Mouse (Mus musculus) liver, embryonic 15.5 days (tissue): Measurements from ENCODE around the gene Gsta3. TPM values are rescaled to one million over a fixed set of nuclear protein-coding genes. Genes with fewer than 3 reads are reported as not detected.
"Not testable (repeated sequence)": the region's sequence is repeated elsewhere in the genome, so short reads cannot be mapped to it uniquely, and the experiment has no call there.

Source experiments
- ATAC-seq: fragments of 200-750 bp; cut with Nextera tagmentation; 2 replicates; pipeline ENCODE4 v1.8.0; 2017; ENCODE audit warnings: moderate number of reproducible peaks, mild to moderate bottlenecking, moderate library complexity; ENCODE audit not compliant: insufficient read depth
- H3K27ac ChIP-seq: fragments of 300-500 bp; sonication (generic); replicated peaks from 2 replicates; pipeline ENCODE4 v1.5.1; 2015; ENCODE audit warnings: mild to moderate bottlenecking, inconsistent platforms
- H3K27me3 ChIP-seq: fragments of 300-500 bp; sonication (generic); 2 replicates; pipeline ENCODE4 v1.6.1; 2015; ENCODE audit warnings: mild to moderate bottlenecking, inconsistent platforms
- H3K36me3 ChIP-seq: fragments of 300-500 bp; sonication (generic); replicated peaks from 2 replicates; pipeline ENCODE4 v1.6.1; 2015; ENCODE audit warnings: moderate library complexity, mild to moderate bottlenecking, inconsistent platforms
- H3K4me1 ChIP-seq: fragments of 300-500 bp; sonication (generic); replicated peaks from 2 replicates; pipeline ENCODE4 v1.6.1; 2015; ENCODE audit warnings: inconsistent platforms
- H3K4me2 ChIP-seq: fragments of 300-500 bp; sonication (generic); 2 replicates; pipeline ENCODE4 v1.6.1; 2015; ENCODE audit warnings: moderate library complexity, mild to moderate bottlenecking, inconsistent platforms
- H3K4me3 ChIP-seq: fragments of 300-500 bp; sonication (generic); replicated peaks from 2 replicates; pipeline ENCODE4 v1.5.1; 2015; ENCODE audit warnings: mild to moderate bottlenecking, inconsistent platforms
- H3K9ac ChIP-seq: fragments of 300-500 bp; sonication (generic); 2 replicates; pipeline ENCODE4 v1.6.1; 2015; ENCODE audit warnings: moderate library complexity, mild to moderate bottlenecking, inconsistent platforms
- H3K9me3 ChIP-seq: fragments of 300-500 bp; sonication (generic); replicated peaks from 2 replicates; pipeline ENCODE4 v1.6.1; 2016; ENCODE audit warnings: inconsistent platforms
- WGBS: fragments of 180-500 bp; shearing (Covaris S2); methylation state at CpG from one replicate; pipeline ENCODE4 v1.1.7; 2015; ENCODE audit warnings: mixed read lengths; ENCODE audit not compliant: insufficient replicate concordance; 5-methylcytosine and 5-hydroxymethylcytosine counted together
- polyA plus RNA-seq: library from polyadenylated mRNA; unstranded; fragments of >200 nt; fragmentation: Nextera tagmentation; extraction: Ambion mirVana; gene quantifications from 2 replicates; pipeline ENCODE4 v1.2.1, GENCODE M21; 2015

Gsta3 gene
- polyA plus RNA-seq, 1 experiment from 2014 or later = 102 TPM

- ATAC-seq = no peak
- WGBS = 77% methylated on average over 6 of the region's 6 CpGs
- H3K27ac ChIP-seq = no peak overlapping the region
Measured at GRCm38 (mm10) chr1:21273091-21273490, 32.7 kb downstream of the Gsta3 start.

GRCm38 (mm10) chr1:21274437-21275040, 34.1 kb downstream of the Gsta3 start:
- Histone ChIP-seq H3K4me2 (no peak overlapping the region), H3K4me1 (no peaks in the 10 kb centered on the region), H3K9ac (no peak overlapping the region), H3K9me3 (no peaks in the 10 kb centered on the region), H3K36me3 (no peaks in the 10 kb centered on the region), H3K4me3 (no peak overlapping the region), H3K27me3 (peaks cover 6% of the 10 kb centered on the region; the same call in 1 of the 2 replicates), H3K27ac (no peak overlapping the region)
- ATAC-seq = no peak
- WGBS = 51% methylated on average over 2 of the region's 2 CpGs

More at GRCm38 (mm10) chr1:21273091-21273490, 32.7 kb downstream of the Gsta3 start:
- Histone ChIP-seq H3K4me1 (no peaks in the 10 kb centered on the region), H3K27me3 (peaks cover 6% of the 10 kb centered on the region; the same call in 1 of the 2 replicates), H3K9me3 (no peaks in the 10 kb centered on the region), H3K9ac (no peak overlapping the region), H3K4me3 (no peak overlapping the region), H3K4me2 (no peak overlapping the region), H3K36me3 (no peaks in the 10 kb centered on the region)

GRCm38 (mm10) chr1:21275366-21275765, 35.0 kb downstream of the Gsta3 start:
- H3K36me3 ChIP-seq, H3K27ac ChIP-seq, H3K4me1 ChIP-seq, H3K9ac ChIP-seq, H3K27me3 ChIP-seq, ATAC-seq, H3K4me3 ChIP-seq, H3K4me2 ChIP-seq, H3K9me3 ChIP-seq: not testable (repeated sequence)
- 66% methylated on average over 5 of the region's 5 CpGs for WGBS

- not testable (repeated sequence) for H3K9ac ChIP-seq, H3K4me2 ChIP-seq, H3K36me3 ChIP-seq, H3K9me3 ChIP-seq, H3K27ac ChIP-seq, H3K27me3 ChIP-seq, H3K4me1 ChIP-seq, H3K4me3 ChIP-seq, ATAC-seq
- WGBS = 17% methylated on average over 2 of the region's 2 CpGs
Measured at GRCm38 (mm10) chr1:21276158-21276557, 35.8 kb downstream of the Gsta3 start.

GRCm38 (mm10) chr1:21280306-21280705, 39.9 kb downstream of the Gsta3 start:
- Histone ChIP-seq H3K4me2 (no peak overlapping the region), H3K27me3 (no peaks in the 10 kb centered on the region), H3K36me3 (no peaks in the 10 kb centered on the region), H3K4me1 (no peaks in the 10 kb centered on the region), H3K4me3 (no peak overlapping the region), H3K9ac (no peak overlapping the region), H3K27ac (no peak overlapping the region), H3K9me3 (no peaks in the 10 kb centered on the region)
- ATAC-seq = no peak
- 60% methylated on average over 2 of the region's 2 CpGs for WGBS

GRCm38 (mm10) chr1:21284644-21285043, 44.3 kb downstream of the Gsta3 start:
- H3K27ac ChIP-seq, ATAC-seq, H3K4me2 ChIP-seq, H3K4me3 ChIP-seq, H3K4me1 ChIP-seq, H3K9ac ChIP-seq, H3K36me3 ChIP-seq, H3K27me3 ChIP-seq, H3K9me3 ChIP-seq: not testable (repeated sequence)
- 63% methylated on average over 2 of the region's 2 CpGs for WGBS

GRCm38 (mm10) chr1:21291394-21291793, 51.0 kb downstream of the Gsta3 start:
- no peak for ATAC-seq
- no peak overlapping the region for H3K9ac ChIP-seq
- H3K27ac ChIP-seq = no peak overlapping the region
- H3K4me1 ChIP-seq = no peaks in the 10 kb centered on the region
- H3K4me2 ChIP-seq = no peak overlapping the region
- no peaks in the 10 kb centered on the region for H3K27me3 ChIP-seq
- H3K36me3 ChIP-seq = no peaks in the 10 kb centered on the region
- 68% methylated on average over 4 of the region's 4 CpGs for WGBS
- no peaks in the 10 kb centered on the region for H3K9me3 ChIP-seq
- H3K4me3 ChIP-seq = no peak overlapping the region

- 54% methylated on average over 1 of the region's 1 CpGs for WGBS
- no peak overlapping the region for H3K4me2 ChIP-seq
- no peak for ATAC-seq
- H3K36me3 ChIP-seq = no peaks in the 10 kb centered on the region
- no peaks in the 10 kb centered on the region for H3K9me3 ChIP-seq
- no peaks in the 10 kb centered on the region for H3K27me3 ChIP-seq
- H3K4me3 ChIP-seq = no peak overlapping the region
- H3K9ac ChIP-seq = no peak overlapping the region
- no peak overlapping the region for H3K27ac ChIP-seq
- H3K4me1 ChIP-seq = no peaks in the 10 kb centered on the region
Measured at GRCm38 (mm10) chr1:21292590-21292989, 52.2 kb downstream of the Gsta3 start.

GRCm38 (mm10) chr1:21296169-21296568, 55.8 kb downstream of the Gsta3 start:
- H3K4me1 ChIP-seq = no peaks in the 10 kb centered on the region
- no peak overlapping the region for H3K27ac ChIP-seq
- H3K4me2 ChIP-seq = no peak overlapping the region
- no peaks in the 10 kb centered on the region for H3K36me3 ChIP-seq
- no peaks in the 10 kb centered on the region for H3K9me3 ChIP-seq
- ATAC-seq = no peak
- no peaks in the 10 kb centered on the region for H3K27me3 ChIP-seq
- H3K9ac ChIP-seq = no peak overlapping the region
- WGBS = 58% methylated on average over 1 of the region's 1 CpGs
- no peak overlapping the region for H3K4me3 ChIP-seq

GRCm38 (mm10) chr1:21298114-21298513, 57.7 kb downstream of the Gsta3 start:
- 84% methylated on average over 4 of the region's 4 CpGs for whole genome bisulfite sequencing
- H3K27me3 ChIP-seq = no peaks in the 10 kb centered on the region
- no peak for ATAC-seq

GRCm38 (mm10) chr1:21299826-21300225, 59.4 kb downstream of the Gsta3 start:
- H3K9me3 ChIP-seq = no peaks in the 10 kb centered on the region
- 39% methylated on average over 3 of the region's 3 CpGs for WGBS
- ATAC-seq = no peak
- H3K4me3 ChIP-seq = no peak overlapping the region
- H3K36me3 ChIP-seq = no peaks in the 10 kb centered on the region
- no peaks in the 10 kb centered on the region for H3K4me1 ChIP-seq
- H3K4me2 ChIP-seq = no peak overlapping the region
- H3K27me3 ChIP-seq = no peaks in the 10 kb centered on the region
- H3K9ac ChIP-seq = no peak overlapping the region
- H3K27ac ChIP-seq = no peak overlapping the region

More at GRCm38 (mm10) chr1:21298114-21298513, 57.7 kb downstream of the Gsta3 start:
- no peak overlapping the region for H3K4me2 ChIP-seq
- H3K9ac ChIP-seq = no peak overlapping the region
- no peaks in the 10 kb centered on the region for H3K9me3 ChIP-seq
- no peaks in the 10 kb centered on the region for H3K36me3 ChIP-seq
- no peak overlapping the region for H3K27ac ChIP-seq
- no peaks in the 10 kb centered on the region for H3K4me1 ChIP-seq
- no peak overlapping the region for H3K4me3 ChIP-seq

GRCm38 (mm10) chr1:21301686-21302085, 61.3 kb downstream of the Gsta3 start:
- ATAC-seq = no peak
- 53% methylated on average over 3 of the region's 3 CpGs for WGBS
- Histone ChIP-seq H3K4me2 (no peak overlapping the region), H3K9ac (no peak overlapping the region), H3K4me1 (no peaks in the 10 kb centered on the region), H3K4me3 (no peak overlapping the region), H3K9me3 (no peaks in the 10 kb centered on the region), H3K27me3 (no peaks in the 10 kb centered on the region), H3K27ac (no peak overlapping the region), H3K36me3 (no peaks in the 10 kb centered on the region)
